Mouse (Mus musculus): ENCODE results near the gene Gm37240.

DNA sequence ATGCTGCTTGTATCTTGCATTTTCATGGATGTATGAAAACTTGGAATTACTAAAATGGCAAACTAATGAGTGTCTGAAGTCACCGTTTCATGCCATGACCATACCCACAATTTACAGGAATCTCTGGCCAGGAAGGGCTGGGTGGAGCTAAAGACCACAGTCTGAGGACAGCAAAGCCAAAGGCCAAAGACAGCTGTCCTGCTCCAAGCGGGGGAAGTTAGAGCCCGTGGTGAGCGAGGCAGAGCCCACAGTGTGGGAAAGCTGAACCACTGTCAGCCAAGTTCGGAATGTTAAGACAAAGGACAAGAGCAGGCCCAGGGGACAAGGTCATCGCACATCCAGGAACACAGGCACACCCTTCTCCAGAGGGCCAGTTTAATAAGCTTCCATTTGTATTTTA lies 1117.9 kb downstream of the Gm37240 start:
- TF ChIP-seq HCFC1 (IDR thresholded peaks at IDR 0.05; ENCODE audit: borderline replicate concordance, insufficient read depth, low read length) = no peak
- TF ChIP-seq ZC3H11A (IDR thresholded peaks at IDR 0.05; ENCODE audit: borderline replicate concordance, low read depth, low read length) = no peak
- no peak for TF ChIP-seq CHD2 (IDR thresholded peaks at IDR 0.05; ENCODE audit: low read depth, low read length)

Data from ES-E14 (cell line).